Mouse (Mus musculus) kidney, postnatal 0 days (tissue): ENCODE results near the gene Hivep3. TPM values are rescaled to one million over a fixed set of nuclear protein-coding genes. Genes with fewer than 3 reads are reported as not detected.

Experiments
- ATAC-seq: fragments of 200-750 bp; cut with Nextera tagmentation; replicated peaks from 2 replicates; pipeline ENCODE4 v1.8.0; 2017; ENCODE audit warnings: low read depth, moderate number of reproducible peaks, moderate TSS enrichment, moderate library complexity; ENCODE audit not compliant: low FRiP score
- DNase-seq: peaks from one replicate; pipeline ENCODE4 v3.0.0-alpha.2; 2016; ENCODE audit warnings: low spot score
- H3K27ac ChIP-seq: fragments of 300-500 bp; sonication (generic); 2 replicates; pipeline ENCODE4 v1.5.1; 2014; ENCODE audit warnings: mild to moderate bottlenecking
- H3K27me3 ChIP-seq: fragments of 300-500 bp; sonication (generic); 2 replicates; pipeline ENCODE4 v1.6.1; 2014; ENCODE audit warnings: low read length, mixed read lengths; ENCODE audit not compliant: insufficient read depth
- H3K36me3 ChIP-seq: fragments of 300-500 bp; sonication (generic); 2 replicates; pipeline ENCODE4 v1.6.1; 2014; ENCODE audit warnings: low read length, mixed read lengths; ENCODE audit not compliant: insufficient read depth
- H3K4me1 ChIP-seq: fragments of 300-500 bp; sonication (generic); replicated peaks from 2 replicates; pipeline ENCODE4 v1.6.1; 2014; ENCODE audit warnings: antibody characterized with exemption, low read length, mixed read lengths; ENCODE audit not compliant: insufficient read depth
- H3K4me2 ChIP-seq: fragments of 300-500 bp; sonication (generic); 2 replicates; pipeline ENCODE4 v1.6.1; 2014; ENCODE audit warnings: mild to moderate bottlenecking, low read length, moderate library complexity, mixed read lengths
- H3K4me3 ChIP-seq: fragments of 300-500 bp; sonication (generic); replicated peaks from 2 replicates; pipeline ENCODE4 v1.5.1; 2014; ENCODE audit warnings: low read depth, low read length
- H3K9ac ChIP-seq: fragments of 300-500 bp; sonication (generic); 2 replicates; pipeline ENCODE4 v1.6.1; 2014; ENCODE audit warnings: low read depth, low read length
- H3K9me3 ChIP-seq: fragments of 300-500 bp; sonication (generic); replicated peaks from 2 replicates; pipeline ENCODE4 v1.6.1; 2016; ENCODE audit warnings: low read length, inconsistent platforms, mixed read lengths
- CTCF ChIP-seq: IDR thresholded peaks from 2 replicates; pipeline ENCODE4 v1.5.1; 2016; ENCODE audit warnings: antibody characterized with exemption, low read depth, mild to moderate bottlenecking, moderate library complexity
- WGBS: fragments of 180-500 bp; shearing (Covaris S2); extraction: QIAGEN DNeasy Blood & Tissue Kit; methylation state at CpG from one replicate; pipeline ENCODE4 v1.1.7; 2014; 5-methylcytosine and 5-hydroxymethylcytosine counted together
- polyA plus RNA-seq: library from polyadenylated mRNA; unstranded; fragments of >200 nt; fragmentation: Nextera tagmentation; extraction: Ambion mirVana; gene quantifications from 2 replicates; pipeline ENCODE4 v1.2.1, GENCODE M21; 2015

Gene Hivep3
- polyA plus RNA-seq, 1 experiment from 2014 or later, result 8.3 TPM

DNA sequence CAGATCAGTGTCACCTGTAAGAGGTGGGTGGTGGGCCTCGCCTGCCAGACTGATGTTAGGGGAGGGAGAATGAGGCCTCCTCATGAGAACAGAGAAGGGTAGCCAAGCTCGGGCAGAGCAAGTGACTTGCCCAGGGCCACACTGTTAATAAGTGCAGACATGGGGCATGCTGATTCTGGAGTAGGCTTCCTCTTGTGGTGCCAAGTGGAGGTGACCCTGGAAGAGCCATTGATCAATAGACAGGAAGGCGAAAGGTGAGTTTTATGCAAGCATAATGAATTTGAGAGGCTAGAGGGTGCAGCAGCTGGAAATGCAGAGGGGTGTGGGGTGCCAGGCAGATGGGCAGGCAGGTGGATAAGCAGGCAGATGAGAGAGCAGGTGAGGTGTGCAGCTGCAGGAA is 337.8 kb downstream of the Hivep3 start:
- DNase-seq, result no peak
- WGBS, result 76% methylated on average over 3 of the region's 3 CpGs
- ATAC-seq, result no peak

DNA sequence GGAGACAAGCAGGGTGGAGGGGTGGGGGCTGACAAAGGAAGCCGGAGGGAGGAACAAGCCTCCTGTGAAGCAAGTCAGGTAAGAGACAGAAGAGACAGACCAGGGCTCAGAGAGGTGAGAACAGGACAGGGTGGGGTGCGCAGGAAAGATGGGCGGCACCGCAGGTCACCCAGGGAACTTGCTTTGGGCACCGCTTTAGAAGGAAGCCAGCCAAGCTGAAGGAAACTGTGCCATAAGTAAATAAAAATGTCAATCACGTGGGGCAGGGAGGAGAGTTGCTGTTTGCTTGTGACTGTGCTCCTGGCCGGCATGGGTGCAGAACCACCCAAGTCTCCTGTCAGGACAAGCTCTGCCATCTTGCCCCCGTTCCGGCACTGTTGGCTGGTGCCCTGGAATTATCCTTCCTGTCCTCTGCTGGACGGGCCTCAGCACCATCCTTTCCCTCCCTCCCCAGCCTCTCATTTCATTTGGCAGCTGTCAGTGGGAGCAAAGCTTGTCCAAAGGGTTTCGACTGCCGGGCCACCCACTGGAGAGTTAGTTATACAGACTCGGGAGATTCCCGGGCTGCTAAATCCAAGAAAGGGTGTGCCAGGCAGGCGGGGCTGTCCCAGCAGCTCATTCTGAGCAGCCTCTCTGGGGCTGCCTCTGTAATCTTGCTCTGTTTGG is 338.4 kb downstream of the Hivep3 start:
- Histone ChIP-seq H3K9me3 (no peaks in the 10 kb centered on the region), H3K4me1 (0 out of 2 replicates have a peak, but pooled peaks cover 3% of the 10 kb centered on the region), H3K27ac (no peak overlapping the region), H3K27me3 (no peaks in the 10 kb centered on the region), H3K36me3 (no peaks in the 10 kb centered on the region), H3K4me3 (no peak overlapping the region), H3K9ac (no peak overlapping the region), H3K4me2 (no peak overlapping the region)
- ATAC-seq (no peak), DNase-seq (no peak)
- 45% methylated on average over 15 of the region's 15 CpGs for WGBS
- TF ChIP-seq CTCF, result no peak

More for the DNA sequence above, 337.8 kb downstream of the Hivep3 start:
- H3K9ac ChIP-seq, result no peak overlapping the region
- no peaks in the 10 kb centered on the region for H3K9me3 ChIP-seq
- 0 out of 2 replicates have a peak, but pooled peaks cover 3% of the 10 kb centered on the region for H3K4me1 ChIP-seq
- no peak overlapping the region for H3K4me3 ChIP-seq
- no peak for TF ChIP-seq CTCF
- H3K27ac ChIP-seq, result no peak overlapping the region
- no peaks in the 10 kb centered on the region for H3K27me3 ChIP-seq
- H3K4me2 ChIP-seq, result no peak overlapping the region
- H3K36me3 ChIP-seq, result no peaks in the 10 kb centered on the region

DNA sequence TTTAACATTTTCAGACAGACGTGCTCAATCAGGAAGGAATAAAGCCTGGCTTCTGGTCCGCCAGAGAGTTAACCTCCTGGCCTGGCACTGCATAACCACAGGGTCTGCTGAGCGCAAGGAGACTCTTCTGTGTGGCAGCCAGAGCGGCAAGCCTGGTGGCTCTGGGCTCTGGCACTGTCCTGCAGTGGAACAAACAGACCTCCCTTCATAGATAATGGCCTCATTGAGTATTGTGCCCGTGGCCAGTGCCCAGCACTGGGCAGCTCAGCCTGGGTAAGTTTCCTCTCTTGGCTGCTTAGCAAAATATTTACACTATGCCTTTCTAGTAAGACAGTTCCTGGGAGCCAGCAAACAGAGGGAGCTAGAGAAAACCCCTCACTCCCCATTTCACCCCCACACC is 340.5 kb downstream of the Hivep3 start:
- 53% methylated on average over 5 of the region's 5 CpGs for WGBS
- DNase-seq, result no peak
- no peak for TF ChIP-seq CTCF
- Histone ChIP-seq H3K9me3 (no peaks in the 10 kb centered on the region), H3K27me3 (no peaks in the 10 kb centered on the region), H3K4me1 (0 out of 2 replicates have a peak, but pooled peaks cover 3% of the 10 kb centered on the region), H3K4me2 (no peak overlapping the region), H3K4me3 (no peak overlapping the region), H3K36me3 (no peaks in the 10 kb centered on the region), H3K9ac (no peak overlapping the region), H3K27ac (no peak overlapping the region)
- ATAC-seq, result no peak

DNA sequence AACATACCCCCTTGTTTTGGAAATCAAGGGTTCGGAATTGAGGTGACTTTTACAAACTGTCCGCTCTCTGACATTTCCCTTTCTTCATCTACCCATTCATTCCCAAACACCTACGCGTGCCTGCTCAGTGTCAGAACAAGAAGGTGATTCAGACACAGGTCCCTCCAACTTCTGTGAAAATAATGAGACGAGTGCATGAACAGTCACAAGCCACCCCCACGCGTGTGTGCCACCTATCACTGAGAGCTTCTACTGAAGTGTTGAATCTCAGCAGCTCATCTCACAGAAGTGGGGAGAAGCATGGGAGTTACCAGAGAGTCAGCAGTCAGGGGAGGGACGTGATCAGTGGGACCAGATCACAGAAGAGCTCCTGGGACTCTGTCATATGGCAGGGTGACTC is 343.7 kb downstream of the Hivep3 start:
- TF ChIP-seq CTCF, result no peak
- 77% methylated on average over 8 of the region's 8 CpGs for WGBS
- no peak for ATAC-seq

DNA sequence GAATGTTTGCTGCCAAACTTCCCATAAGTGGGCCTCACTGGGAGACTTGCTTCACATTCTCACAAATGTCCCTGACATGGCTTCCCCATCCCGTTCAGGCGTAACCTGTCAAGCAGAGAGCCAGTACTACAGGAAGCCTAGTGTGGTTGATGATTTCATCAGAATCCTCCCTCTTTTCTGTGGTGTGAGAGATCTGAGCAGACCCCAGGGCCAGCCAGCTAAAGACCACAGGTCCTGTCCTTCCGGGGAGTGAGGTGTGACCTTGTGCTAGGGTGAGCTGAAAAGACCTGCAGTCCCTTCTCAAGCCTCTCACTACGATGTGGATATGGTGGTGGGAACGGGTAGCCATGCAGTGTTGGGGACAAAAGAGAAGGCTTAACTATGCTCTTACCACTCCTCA is 348.9 kb downstream of the Hivep3 start:
- H3K4me1 ChIP-seq, result no peaks in the 10 kb centered on the region
- no peaks in the 10 kb centered on the region for H3K27me3 ChIP-seq
- no peaks in the 10 kb centered on the region for H3K9me3 ChIP-seq
- DNase-seq, result no peak
- H3K27ac ChIP-seq, result no peak overlapping the region
- H3K4me2 ChIP-seq, result no peak overlapping the region
- ATAC-seq, result no peak
- H3K36me3 ChIP-seq, result no peaks in the 10 kb centered on the region
- H3K9ac ChIP-seq, result no peak overlapping the region
- TF ChIP-seq CTCF, result no peak
- no peak overlapping the region for H3K4me3 ChIP-seq
- WGBS, result 74% methylated on average over 5 of the region's 5 CpGs

More for the DNA sequence above, 343.7 kb downstream of the Hivep3 start:
- 0 out of 2 replicates have a peak, but pooled peaks cover 3% of the 10 kb centered on the region for H3K4me1 ChIP-seq
- no peaks in the 10 kb centered on the region for H3K36me3 ChIP-seq
- DNase-seq, result no peak
- H3K4me3 ChIP-seq, result no peak overlapping the region
- H3K9ac ChIP-seq, result no peak overlapping the region
- H3K9me3 ChIP-seq, result no peaks in the 10 kb centered on the region
- no peaks in the 10 kb centered on the region for H3K27me3 ChIP-seq
- H3K27ac ChIP-seq, result no peak overlapping the region
- H3K4me2 ChIP-seq, result no peak overlapping the region

DNA sequence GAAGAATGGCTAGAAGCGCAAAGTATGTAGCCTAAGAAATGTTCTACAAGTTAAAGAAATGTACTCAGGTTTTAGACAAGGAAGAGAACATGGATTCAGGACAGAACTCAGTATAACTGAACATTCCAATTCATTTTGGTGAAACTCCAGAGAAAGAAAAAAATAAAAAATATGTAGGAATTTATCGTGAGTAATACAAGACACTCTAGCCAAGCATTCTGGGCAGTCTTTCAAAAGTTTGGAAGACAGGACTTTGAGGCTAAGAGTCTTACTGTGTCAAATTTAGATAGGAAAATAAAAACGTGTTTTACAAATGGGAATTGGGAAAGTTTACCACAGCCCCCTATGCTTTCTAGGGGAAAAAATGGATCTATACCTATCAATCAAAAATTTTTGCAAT is 350.1 kb downstream of the Hivep3 start:
- no peak overlapping the region for H3K4me2 ChIP-seq
- H3K27me3 ChIP-seq, result no peaks in the 10 kb centered on the region
- H3K4me1 ChIP-seq, result no peaks in the 10 kb centered on the region
- TF ChIP-seq CTCF, result no peak
- H3K36me3 ChIP-seq, result no peaks in the 10 kb centered on the region
- H3K4me3 ChIP-seq, result no peak overlapping the region
- no peak overlapping the region for H3K9ac ChIP-seq
- H3K9me3 ChIP-seq, result no peaks in the 10 kb centered on the region
- no peak overlapping the region for H3K27ac ChIP-seq
- DNase-seq (peak; percentile 52), ATAC-seq (no peak)
- WGBS, result 74% methylated on average over 3 of the region's 3 CpGs

DNA sequence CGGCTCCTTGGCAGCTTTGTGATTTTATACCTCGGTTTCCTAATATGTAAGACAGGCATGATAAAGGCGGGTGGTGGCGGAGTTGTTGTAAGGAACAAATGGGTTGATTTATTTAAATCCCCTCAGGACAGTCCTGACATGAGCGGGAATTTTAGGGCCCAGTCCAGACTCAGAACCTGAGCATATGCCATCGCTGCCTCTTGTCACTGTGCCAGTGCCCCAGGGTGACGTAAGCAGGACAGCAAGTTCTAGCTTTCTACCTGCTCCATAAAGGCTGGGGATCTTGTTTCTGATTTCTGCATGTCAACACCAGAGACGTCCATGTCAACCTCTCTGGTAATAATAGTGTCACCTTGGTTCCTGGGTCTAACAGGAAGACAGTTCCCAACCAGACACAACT is 356.0 kb downstream of the Hivep3 start:
- no peak for TF ChIP-seq CTCF
- no peaks in the 10 kb centered on the region for H3K36me3 ChIP-seq
- H3K4me2 ChIP-seq, result no peak overlapping the region
- WGBS, result 75% methylated on average over 8 of the region's 8 CpGs
- ATAC-seq (no peak), DNase-seq (no peak)
- H3K27ac ChIP-seq, result no peak overlapping the region
- no peaks in the 10 kb centered on the region for H3K4me1 ChIP-seq
- H3K9ac ChIP-seq, result no peak overlapping the region
- H3K9me3 ChIP-seq, result no peaks in the 10 kb centered on the region
- no peaks in the 10 kb centered on the region for H3K27me3 ChIP-seq
- H3K4me3 ChIP-seq, result no peak overlapping the region
